Mouse (Mus musculus) right cerebral cortex, postnatal 36 days (tissue): ENCODE data around the gene Epha2.

Experiments used
- DNase-seq, 2 experiments: peaks; one replicate each; pipeline ENCODE4 v3.0.0; 2022; ENCODE audit warnings: low spot score in 2 of 2, mixed read lengths in 1 of 2

The Epha2 gene

DNA sequence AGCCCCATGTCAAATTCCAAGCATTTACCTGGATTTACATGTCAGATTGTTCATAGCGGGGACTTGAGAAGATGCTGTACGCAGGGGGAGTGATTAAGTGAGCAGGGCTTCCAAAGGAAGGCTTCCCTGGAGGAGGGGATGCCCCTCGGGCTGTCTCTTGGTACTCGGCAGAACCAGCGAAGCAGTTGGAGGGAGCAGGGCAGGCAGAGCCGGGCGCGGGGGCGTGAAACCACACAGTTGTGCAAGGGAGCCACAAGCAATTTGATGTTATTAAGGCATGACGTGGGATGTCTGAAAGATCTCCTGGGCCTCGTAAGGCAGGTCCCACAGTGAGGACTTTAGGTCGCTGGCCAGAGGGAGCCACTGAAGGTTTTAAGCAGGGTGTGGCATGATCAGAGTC, 28.9 kb downstream of the Epha2 start:
- no peak for DNase-seq

GRCm38 (mm10) chr4:141331446-141331845, 30.4 kb downstream of the Epha2 start:
- DNase-seq: no peak

GRCm38 (mm10) chr4:141332258-141332657, 31.2 kb downstream of the Epha2 start:
- DNase-seq: no peak

DNA sequence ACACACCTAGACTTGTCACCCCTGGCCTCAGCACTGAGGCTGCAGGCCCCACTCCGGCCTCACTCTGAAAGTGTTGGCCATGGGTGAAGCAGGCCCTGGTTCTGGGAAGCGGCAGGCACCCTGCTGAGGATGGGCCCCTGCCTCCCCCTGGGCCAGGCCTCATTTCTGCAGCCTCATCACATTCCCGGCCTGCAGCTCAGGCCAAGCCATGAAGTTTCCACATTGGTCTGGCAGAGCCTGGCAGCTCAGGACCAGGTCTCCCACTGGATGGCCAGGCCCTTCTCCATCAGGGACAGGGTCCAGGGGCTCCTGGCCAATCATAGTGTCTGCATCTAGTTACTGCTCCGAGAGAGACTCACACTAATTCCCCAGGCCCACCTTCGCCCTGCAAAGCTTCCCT, 33.7 kb downstream of the Epha2 start:
- DNase-seq: no peak

GRCm38 (mm10) chr4:141335263-141335796, 34.3 kb downstream of the Epha2 start:
- DNase-seq: no peak

DNA sequence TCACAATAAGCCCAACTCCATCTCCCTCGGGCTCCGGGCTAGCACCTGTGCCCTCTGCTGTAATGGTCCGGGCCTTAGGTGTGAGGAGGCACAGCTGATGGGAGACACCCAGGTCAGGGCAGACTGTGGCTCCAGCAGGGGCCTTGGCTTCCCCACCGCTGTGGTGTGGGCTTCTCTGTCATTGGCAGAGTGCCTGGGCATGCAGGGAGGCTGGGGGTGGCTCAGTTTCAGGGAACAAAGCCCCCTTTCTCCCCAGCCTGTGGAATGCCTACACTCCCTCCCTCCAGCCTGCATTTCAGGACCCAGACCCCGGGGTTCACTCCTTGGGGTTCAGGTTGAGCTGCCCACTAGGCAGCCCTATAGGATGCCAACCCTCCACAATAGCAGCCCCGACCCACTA, 35.2 kb downstream of the Epha2 start:
- DNase-seq: no peak

DNA sequence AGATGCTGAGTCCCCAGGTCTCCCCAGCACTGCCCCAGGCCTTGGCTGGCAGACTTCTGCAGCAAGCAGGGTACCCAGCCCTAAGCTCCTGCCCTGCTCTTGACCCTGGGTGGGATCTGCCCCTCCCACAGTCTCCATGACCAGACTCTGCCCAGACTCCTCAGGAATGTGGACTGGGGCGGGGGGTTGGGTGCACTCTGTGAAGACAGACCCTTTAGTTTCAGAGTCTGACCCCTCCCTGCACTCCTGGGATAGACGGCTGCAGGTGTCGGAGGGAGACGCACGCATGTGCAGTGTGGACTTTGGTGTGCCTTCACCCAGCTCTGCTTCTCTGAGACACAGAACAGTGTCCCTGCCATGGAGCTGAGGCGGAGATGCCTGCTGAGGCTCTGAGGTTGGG, 36.9 kb downstream of the Epha2 start:
- no peak for DNase-seq

- no peak for DNase-seq
Measured at GRCm38 (mm10) chr4:141338853-141339252, 37.8 kb downstream of the Epha2 start.

DNA sequence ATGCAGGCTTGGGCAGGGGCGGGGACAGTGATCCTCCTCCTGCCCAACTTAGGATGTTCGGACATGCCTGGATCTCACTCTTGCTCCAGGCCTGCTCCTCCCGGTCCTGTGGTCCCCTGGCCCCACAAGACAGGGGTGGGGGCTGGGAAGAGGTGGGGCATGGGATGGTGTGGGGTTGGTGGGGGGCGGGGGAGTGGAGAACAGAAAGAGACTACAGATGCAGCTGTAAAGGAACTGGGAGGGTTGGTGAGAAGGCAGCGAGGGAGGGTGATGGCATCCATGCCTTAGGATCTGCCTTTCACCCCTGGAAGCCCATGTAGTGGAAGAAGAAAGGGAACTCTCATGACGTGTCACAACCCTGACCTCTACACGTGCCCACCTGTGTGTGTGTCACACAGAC, 40.4 kb downstream of the Epha2 start:
- no peak for DNase-seq

GRCm38 (mm10) chr4:141343515-141343914, 42.5 kb downstream of the Epha2 start:
- no peak for DNase-seq

DNA sequence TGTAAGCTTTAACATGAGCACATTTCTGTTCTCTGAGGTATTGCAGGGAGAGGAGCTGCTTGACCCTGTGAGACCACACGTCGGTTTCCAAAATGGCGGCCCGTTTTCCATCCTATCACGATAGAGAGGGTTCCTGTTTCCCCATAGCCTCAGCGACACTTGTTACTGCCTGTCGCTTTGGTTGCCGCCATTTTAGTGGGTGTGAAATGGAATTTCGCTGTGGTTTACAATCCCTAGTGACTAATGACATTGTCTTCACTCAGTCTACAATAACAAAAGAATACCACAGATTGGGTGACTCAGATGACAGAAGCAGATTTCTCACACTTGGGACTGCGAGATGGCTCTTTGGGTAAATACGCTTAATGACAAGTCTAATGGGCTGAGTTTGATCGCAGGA, 44.2 kb downstream of the Epha2 start:
- DNase-seq: no peak

GRCm38 (mm10) chr4:141347365-141347797, 46.3 kb downstream of the Epha2 start:
- no peak for DNase-seq

DNA sequence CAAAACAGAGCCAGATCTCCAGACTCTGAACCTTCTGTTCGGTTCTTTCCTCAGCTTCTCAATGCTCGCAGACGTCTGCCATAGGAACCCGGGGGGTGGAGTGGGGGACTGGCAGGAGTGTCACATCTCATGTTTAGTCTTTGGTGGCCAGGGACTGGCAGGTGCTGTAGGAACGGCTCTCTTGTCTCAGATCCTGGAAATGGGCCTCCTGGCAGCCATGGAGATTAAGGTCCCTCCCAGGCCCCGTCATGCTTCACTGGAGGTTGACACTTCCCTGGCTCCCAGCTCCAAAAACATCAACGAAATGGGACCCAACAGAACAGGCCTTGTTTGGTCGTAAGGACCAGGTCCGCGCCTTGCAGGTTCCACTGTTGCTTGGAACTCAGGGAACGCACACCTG, 47.6 kb downstream of the Epha2 start:
- DNase-seq: no peak

DNA sequence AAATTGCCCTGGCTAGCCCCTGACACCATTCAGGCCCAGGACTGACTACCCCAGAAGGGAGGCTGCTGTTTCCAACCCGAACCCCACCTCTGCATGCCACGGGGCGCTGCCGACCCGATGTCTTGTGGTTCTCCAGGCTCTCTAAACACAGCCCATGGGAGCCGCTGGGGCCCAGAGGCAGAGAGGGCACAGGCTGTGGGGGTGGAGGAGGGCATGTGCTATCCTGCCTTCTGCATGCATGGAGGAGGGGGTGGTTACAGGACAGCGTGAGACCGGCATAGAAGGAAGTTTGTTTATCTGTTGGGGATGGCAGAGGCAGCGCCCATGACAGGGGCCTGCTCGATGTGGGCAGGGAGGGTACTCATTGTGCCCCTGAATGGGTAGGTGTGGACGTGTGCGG, 49.0 kb downstream of the Epha2 start:
- DNase-seq: no peak

DNA sequence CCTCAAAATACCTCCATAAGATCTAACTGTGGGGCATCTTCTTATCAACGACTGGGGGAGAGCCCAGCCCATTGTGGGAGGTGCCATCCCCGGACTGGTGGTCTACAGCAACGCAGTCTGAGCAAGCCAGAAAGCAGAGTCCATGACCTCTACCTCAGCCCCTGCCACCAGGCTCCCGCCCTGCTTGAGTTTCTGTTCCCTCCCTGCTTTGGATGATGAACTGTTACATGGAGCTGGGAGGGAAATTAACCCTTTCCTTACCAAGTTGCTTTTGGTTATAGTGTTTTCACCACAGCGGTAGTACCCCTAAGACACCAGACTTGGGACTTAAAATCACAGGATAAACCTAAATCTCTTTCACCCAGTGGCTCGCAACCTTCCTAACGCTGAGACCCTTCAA, 50.9 kb downstream of the Epha2 start:
- DNase-seq: no peak

GRCm38 (mm10) chr4:141352986-141353385, 51.9 kb downstream of the Epha2 start:
- DNase-seq: no peak

DNA sequence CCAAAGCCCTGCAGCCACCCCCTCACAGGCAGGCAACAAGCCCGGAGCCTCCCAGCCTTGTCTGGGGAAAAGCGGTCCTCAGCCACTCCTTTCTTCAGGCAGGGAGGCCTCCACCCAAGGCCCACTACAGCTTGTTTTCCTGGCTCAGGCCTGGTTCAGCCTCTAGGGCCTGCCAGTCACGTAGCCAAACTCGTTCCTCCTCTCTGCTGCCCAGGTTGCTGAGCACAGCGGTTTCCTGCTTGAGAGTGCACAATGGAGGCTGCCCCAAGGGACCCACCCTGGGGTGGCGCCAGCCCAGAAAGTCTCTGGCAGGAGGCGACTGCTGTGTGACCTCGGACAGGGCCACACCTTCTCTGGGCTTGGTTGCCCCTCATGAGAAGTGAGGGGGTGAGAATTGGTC, 52.8 kb downstream of the Epha2 start:
- no peak for DNase-seq

GRCm38 (mm10) chr4:141357811-141358210, 56.8 kb downstream of the Epha2 start:
- DNase-seq: no peak

DNA sequence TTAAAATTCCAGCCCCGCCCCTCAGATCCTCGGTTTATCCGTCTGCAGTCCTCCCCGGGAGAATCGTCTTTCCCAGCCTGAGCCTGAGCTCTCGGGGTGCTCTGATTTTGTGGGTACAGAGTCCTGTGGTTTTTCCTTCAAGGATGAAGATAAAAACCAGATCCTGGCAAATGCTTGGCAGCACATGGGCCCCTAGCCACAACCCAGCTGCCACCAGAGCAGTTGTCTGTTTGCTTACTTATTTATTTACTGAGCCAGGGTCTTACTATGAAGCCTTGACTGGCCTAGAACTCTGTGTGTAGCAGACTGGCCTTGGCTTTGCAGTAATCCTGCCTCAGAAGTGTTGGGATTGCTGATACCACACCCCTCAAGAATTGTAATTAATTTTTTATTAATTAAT, 58.2 kb downstream of the Epha2 start:
- DNase-seq: no peak

DNA sequence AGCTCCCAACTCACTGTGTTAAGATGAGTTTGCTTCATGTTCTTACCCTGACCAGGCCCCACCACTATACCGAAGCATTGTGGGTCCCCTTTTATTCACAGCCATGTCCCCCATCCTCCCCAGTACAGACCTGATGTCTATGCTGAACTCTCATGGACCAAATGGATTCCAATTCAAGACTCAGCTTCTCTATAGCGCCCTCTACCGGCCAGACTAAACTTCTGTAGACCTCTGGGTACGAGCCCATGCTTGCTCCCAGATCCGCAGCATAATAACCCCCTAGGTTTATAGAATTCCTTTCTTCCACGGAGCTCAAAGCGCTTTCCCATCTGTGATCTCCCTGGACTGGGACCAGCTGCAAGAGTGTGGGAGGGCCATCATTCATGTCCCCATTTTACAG, 59.8 kb downstream of the Epha2 start:
- no peak for DNase-seq

DNA sequence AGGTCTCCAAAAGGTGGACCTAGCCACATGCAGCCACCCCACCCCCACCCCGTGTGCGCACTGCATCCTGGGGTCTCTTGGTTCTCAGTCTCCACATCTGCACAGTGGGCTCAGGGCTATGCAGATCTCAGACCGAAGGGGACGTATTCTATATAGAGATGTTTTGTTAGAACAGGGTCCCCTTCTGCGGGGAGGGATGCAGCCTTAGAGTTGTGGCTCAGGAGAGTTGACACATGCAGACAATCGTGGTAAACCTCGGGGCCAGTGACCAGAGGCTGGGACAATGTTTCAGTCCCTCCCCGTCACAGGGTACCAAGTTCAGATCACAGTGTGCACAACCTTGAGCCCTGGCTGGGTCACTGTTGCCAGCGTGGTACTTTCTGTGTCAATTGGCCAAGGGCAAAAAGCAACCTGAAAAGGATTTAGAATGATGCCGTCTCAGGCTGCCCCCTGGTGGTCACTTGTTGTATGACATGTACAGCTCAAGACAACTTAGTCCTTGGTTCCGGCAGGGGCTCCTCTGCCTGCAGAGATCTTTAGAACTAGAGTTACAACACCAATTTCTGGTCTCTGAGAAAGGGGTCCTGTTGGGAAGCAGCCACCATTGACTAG, 62.0 kb downstream of the Epha2 start:
- peak; percentile 40 to 46 for DNase-seq

- DNase-seq: no peak
Measured at GRCm38 (mm10) chr4:141365126-141365525, 64.1 kb downstream of the Epha2 start.

DNA sequence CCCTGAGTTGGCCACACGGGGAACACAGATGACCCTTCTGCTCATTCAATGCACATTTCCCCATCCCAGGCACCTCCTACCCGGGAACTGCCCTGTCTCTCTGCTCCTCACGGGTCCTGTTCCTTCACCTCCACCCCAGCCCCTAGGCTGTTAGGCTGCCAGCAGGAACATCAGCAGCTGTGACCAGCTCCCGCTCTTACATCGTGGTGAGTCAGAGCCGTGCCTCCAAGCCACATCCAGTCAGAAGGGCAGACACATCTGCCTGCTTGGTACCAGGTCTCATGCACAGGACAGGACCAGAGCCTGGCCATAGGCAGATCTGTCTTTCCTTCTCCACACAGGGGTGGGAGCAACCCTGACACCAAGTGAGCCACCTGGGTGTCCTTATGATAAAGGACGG, 64.8 kb downstream of the Epha2 start:
- DNase-seq: no peak
